Mouse (Mus musculus): ENCODE data around the gene Fbxw7. TPM values are rescaled to one million over a fixed set of nuclear protein-coding genes. Genes with fewer than 3 reads are reported as not detected.
A peak's percentile ranks its signal among the peaks of the same experiment; 100 is the strongest.

The Fbxw7 gene
- polyA plus RNA-seq, 1 experiment from 2014 or later = 14.1 TPM

GRCm38 (mm10) chr3:84829366-84829765 lies 14.3 kb downstream of the Fbxw7 start:
- Histone ChIP-seq H3K4me3 (replicated peaks) (no peak overlapping the region), H3K9me3 (no peaks in the 10 kb centered on the region), H3K4me2 (no peak overlapping the region), H3K36me3 (no peaks in the 10 kb centered on the region), H3K27me3 (replicated peaks) (no peaks in the 10 kb centered on the region), H3K9ac (no peak overlapping the region), H3K4me1 (no peaks in the 10 kb centered on the region), H3K27ac (no peak overlapping the region)
- WGBS = 81% methylated on average over 1 of the region's 1 CpGs
- no peak for ATAC-seq (ENCODE audit: insufficient read depth, low FRiP score, low read depth)

- no peak for ATAC-seq (ENCODE audit: insufficient read depth, low FRiP score, low read depth)
- H3K9me3 ChIP-seq = no peaks in the 10 kb centered on the region
- no peak overlapping the region for H3K4me3 ChIP-seq (replicated peaks)
- no peak overlapping the region for H3K9ac ChIP-seq
- no peak overlapping the region for H3K4me2 ChIP-seq
- WGBS = 50% methylated on average over 5 of the region's 5 CpGs
- H3K27me3 ChIP-seq (replicated peaks) = no peaks in the 10 kb centered on the region
- H3K27ac ChIP-seq = no peak overlapping the region
- H3K36me3 ChIP-seq = no peaks in the 10 kb centered on the region
- H3K4me1 ChIP-seq = no peaks in the 10 kb centered on the region
Measured at GRCm38 (mm10) chr3:84836029-84836428, 21.0 kb downstream of the Fbxw7 start.

GRCm38 (mm10) chr3:84837984-84838383 lies 22.9 kb downstream of the Fbxw7 start:
- no peak overlapping the region for H3K27ac ChIP-seq
- H3K4me1 ChIP-seq = no peaks in the 10 kb centered on the region
- no peak overlapping the region for H3K4me3 ChIP-seq (replicated peaks)
- H3K36me3 ChIP-seq = no peaks in the 10 kb centered on the region
- no peaks in the 10 kb centered on the region for H3K27me3 ChIP-seq (replicated peaks)
- H3K4me2 ChIP-seq = no peak overlapping the region
- H3K9me3 ChIP-seq = no peaks in the 10 kb centered on the region
- no peak overlapping the region for H3K9ac ChIP-seq
- WGBS = 89% methylated on average over 3 of the region's 3 CpGs
- no peak for ATAC-seq (ENCODE audit: insufficient read depth, low FRiP score, low read depth)

- Histone ChIP-seq H3K4me3 (replicated peaks) (no peak overlapping the region), H3K4me1 (no peaks in the 10 kb centered on the region), H3K27ac (no peak overlapping the region), H3K9me3 (no peaks in the 10 kb centered on the region), H3K9ac (no peak overlapping the region), H3K36me3 (no peaks in the 10 kb centered on the region), H3K27me3 (replicated peaks) (no peaks in the 10 kb centered on the region), H3K4me2 (no peak overlapping the region)
- ATAC-seq (ENCODE audit: insufficient read depth, low FRiP score, low read depth) = no peak
- WGBS = 64% methylated on average over 5 of the region's 5 CpGs
Measured at GRCm38 (mm10) chr3:84839499-84839898, 24.4 kb downstream of the Fbxw7 start.

GRCm38 (mm10) chr3:84841271-84841670 lies 26.2 kb downstream of the Fbxw7 start:
- H3K36me3 ChIP-seq = no peaks in the 10 kb centered on the region
- WGBS = 90% methylated on average over 4 of the region's 4 CpGs

GRCm38 (mm10) chr3:84842793-84843192 lies 27.7 kb downstream of the Fbxw7 start:
- 87% methylated on average over 2 of the region's 2 CpGs for WGBS
- no peaks in the 10 kb centered on the region for H3K9me3 ChIP-seq
- no peaks in the 10 kb centered on the region for H3K27me3 ChIP-seq (replicated peaks)
- no peak overlapping the region for H3K4me2 ChIP-seq
- no peak for ATAC-seq (ENCODE audit: insufficient read depth, low FRiP score, low read depth)
- H3K36me3 ChIP-seq = no peaks in the 10 kb centered on the region
- no peaks in the 10 kb centered on the region for H3K4me1 ChIP-seq
- H3K9ac ChIP-seq = no peak overlapping the region
- H3K4me3 ChIP-seq (replicated peaks) = no peak overlapping the region
- H3K27ac ChIP-seq = no peak overlapping the region

More at GRCm38 (mm10) chr3:84841271-84841670, 26.2 kb downstream of the Fbxw7 start:
- Histone ChIP-seq H3K9me3 (no peaks in the 10 kb centered on the region), H3K27me3 (replicated peaks) (no peaks in the 10 kb centered on the region), H3K4me1 (no peaks in the 10 kb centered on the region), H3K27ac (no peak overlapping the region), H3K9ac (no peak overlapping the region), H3K4me3 (replicated peaks) (no peak overlapping the region), H3K4me2 (no peak overlapping the region)
- no peak for ATAC-seq (ENCODE audit: insufficient read depth, low FRiP score, low read depth)

- H3K9ac ChIP-seq = no peak overlapping the region
- H3K4me1 ChIP-seq = no peaks in the 10 kb centered on the region
- no peaks in the 10 kb centered on the region for H3K9me3 ChIP-seq
- 33% methylated on average over 1 of the region's 1 CpGs for WGBS
- no peak for ATAC-seq (ENCODE audit: insufficient read depth, low FRiP score, low read depth)
- no peak overlapping the region for H3K4me2 ChIP-seq
- H3K36me3 ChIP-seq = no peaks in the 10 kb centered on the region
- no peak overlapping the region for H3K4me3 ChIP-seq (replicated peaks)
- no peaks in the 10 kb centered on the region for H3K27me3 ChIP-seq (replicated peaks)
- H3K27ac ChIP-seq = no peak overlapping the region
Measured at GRCm38 (mm10) chr3:84843594-84843993, 28.5 kb downstream of the Fbxw7 start.

GRCm38 (mm10) chr3:84848798-84849197 lies 33.7 kb downstream of the Fbxw7 start:
- no peaks in the 10 kb centered on the region for H3K27me3 ChIP-seq (replicated peaks)
- no peak overlapping the region for H3K9ac ChIP-seq
- H3K9me3 ChIP-seq = no peaks in the 10 kb centered on the region
- no peak for ATAC-seq (ENCODE audit: insufficient read depth, low FRiP score, low read depth)
- H3K4me2 ChIP-seq = no peak overlapping the region
- H3K4me3 ChIP-seq (replicated peaks) = no peak overlapping the region
- H3K4me1 ChIP-seq = peaks cover 4% of the 10 kb centered on the region; the same call in 1 of the 2 replicates
- H3K36me3 ChIP-seq = no peaks in the 10 kb centered on the region
- H3K27ac ChIP-seq = no peak overlapping the region
- WGBS = 74% methylated on average over 4 of the region's 4 CpGs

- ATAC-seq (ENCODE audit: insufficient read depth, low FRiP score, low read depth) = no peak
- no peak overlapping the region for H3K4me2 ChIP-seq
- no peaks in the 10 kb centered on the region for H3K9me3 ChIP-seq
- peaks cover 4% of the 10 kb centered on the region; the same call in 1 of the 2 replicates for H3K4me1 ChIP-seq
- H3K36me3 ChIP-seq = no peaks in the 10 kb centered on the region
- no peak overlapping the region for H3K27ac ChIP-seq
- WGBS = 85% methylated on average over 1 of the region's 1 CpGs
- H3K4me3 ChIP-seq (replicated peaks) = no peak overlapping the region
- no peak overlapping the region for H3K9ac ChIP-seq
- no peaks in the 10 kb centered on the region for H3K27me3 ChIP-seq (replicated peaks)
Measured at GRCm38 (mm10) chr3:84850418-84850817, 35.4 kb downstream of the Fbxw7 start.

- no peak for ATAC-seq (ENCODE audit: insufficient read depth, low FRiP score, low read depth)
- H3K9me3 ChIP-seq = no peaks in the 10 kb centered on the region
- 30% methylated on average over 1 of the region's 1 CpGs for WGBS
Measured at GRCm38 (mm10) chr3:84851801-84852200, 36.7 kb downstream of the Fbxw7 start.

GRCm38 (mm10) chr3:84852877-84853276 lies 37.8 kb downstream of the Fbxw7 start:
- WGBS = 68% methylated on average over 7 of the region's 7 CpGs
- ATAC-seq (ENCODE audit: insufficient read depth, low FRiP score, low read depth) = no peak
- Histone ChIP-seq H3K9me3 (no peaks in the 10 kb centered on the region), H3K36me3 (no peaks in the 10 kb centered on the region), H3K4me2 (no peak overlapping the region), H3K4me1 (peaks cover 4% of the 10 kb centered on the region; the same call in 1 of the 2 replicates), H3K27ac (no peak overlapping the region), H3K9ac (no peak overlapping the region), H3K27me3 (replicated peaks) (no peaks in the 10 kb centered on the region), H3K4me3 (replicated peaks) (no peak overlapping the region)

More at GRCm38 (mm10) chr3:84851801-84852200, 36.7 kb downstream of the Fbxw7 start:
- Histone ChIP-seq H3K36me3 (no peaks in the 10 kb centered on the region), H3K27ac (no peak overlapping the region), H3K9ac (no peak overlapping the region), H3K27me3 (replicated peaks) (no peaks in the 10 kb centered on the region), H3K4me1 (peaks cover 4% of the 10 kb centered on the region; the same call in 1 of the 2 replicates), H3K4me2 (no peak overlapping the region), H3K4me3 (replicated peaks) (no peak overlapping the region)

GRCm38 (mm10) chr3:84854440-84854839 lies 39.4 kb downstream of the Fbxw7 start:
- no peak for ATAC-seq (ENCODE audit: insufficient read depth, low FRiP score, low read depth)
- H3K9me3 ChIP-seq = no peaks in the 10 kb centered on the region
- 74% methylated on average over 1 of the region's 1 CpGs for WGBS

GRCm38 (mm10) chr3:84860669-84861068 lies 45.6 kb downstream of the Fbxw7 start:
- H3K4me1 ChIP-seq = no peaks in the 10 kb centered on the region
- ATAC-seq (ENCODE audit: insufficient read depth, low FRiP score, low read depth) = peak; percentile 65; the same call in 1 of the 2 replicates
- no peak overlapping the region for H3K9ac ChIP-seq
- H3K9me3 ChIP-seq = no peaks in the 10 kb centered on the region
- no peaks in the 10 kb centered on the region for H3K36me3 ChIP-seq
- H3K27me3 ChIP-seq (replicated peaks) = no peaks in the 10 kb centered on the region
- WGBS = 58% methylated on average over 1 of the region's 1 CpGs
- H3K27ac ChIP-seq = no peak overlapping the region
- no peak overlapping the region for H3K4me3 ChIP-seq (replicated peaks)
- no peak overlapping the region for H3K4me2 ChIP-seq

More at GRCm38 (mm10) chr3:84854440-84854839, 39.4 kb downstream of the Fbxw7 start:
- H3K4me1 ChIP-seq = peaks cover 4% of the 10 kb centered on the region; the same call in 1 of the 2 replicates
- no peak overlapping the region for H3K9ac ChIP-seq
- no peak overlapping the region for H3K4me2 ChIP-seq
- no peaks in the 10 kb centered on the region for H3K36me3 ChIP-seq
- no peaks in the 10 kb centered on the region for H3K27me3 ChIP-seq (replicated peaks)
- no peak overlapping the region for H3K4me3 ChIP-seq (replicated peaks)
- H3K27ac ChIP-seq = no peak overlapping the region
